Mouse (Mus musculus): ENCODE measurements at regions not wholly inside any gene's neighbourhood (a gene's known extent, or its start where the extent isn't known, plus 50 kb on each side); places are given as distances from the start of the nearest gene placed in this dataset.

- H3K27me3 ChIP-seq (ENCODE audit: control insufficient read depth, insufficient read depth, low read length), result no peaks in the 10 kb centered on the region
- H3K4me2 ChIP-seq (ENCODE audit: low read depth, low read length), result no peak overlapping the region
- ATAC-seq (replicated peaks; ENCODE audit: extremely low read depth, insufficient read depth, low FRiP score), result no peak
Measured at GRCm38 (mm10) chr12:39047126-39047525, 267.9 kb downstream of the Etv1 start.

GRCm38 (mm10) chr12:39048441-39048840 lies 269.3 kb downstream of the Etv1 start:
- no peak overlapping the region for H3K9ac ChIP-seq (ENCODE audit: low read length)
- no peaks in the 10 kb centered on the region for H3K27me3 ChIP-seq (ENCODE audit: control insufficient read depth, insufficient read depth, low read length)
- H3K4me2 ChIP-seq (ENCODE audit: low read depth, low read length), result no peak overlapping the region
- H3K27ac ChIP-seq (ENCODE audit: low read length), result no peak overlapping the region
- H3K36me3 ChIP-seq (ENCODE audit: control insufficient read depth, insufficient read depth), result no peaks in the 10 kb centered on the region
- no peaks in the 10 kb centered on the region for H3K4me1 ChIP-seq (ENCODE audit: control insufficient read depth, insufficient read depth, low read length)
- H3K4me3 ChIP-seq (ENCODE audit: low read length), result no peak overlapping the region
- 61% methylated on average over 6 of the region's 6 CpGs for WGBS
- no peaks in the 10 kb centered on the region for H3K9me3 ChIP-seq (replicated peaks; ENCODE audit: control insufficient read depth, low read length)
- no peak for ATAC-seq (replicated peaks; ENCODE audit: extremely low read depth, insufficient read depth, low FRiP score)

More at GRCm38 (mm10) chr12:39047126-39047525, 267.9 kb downstream of the Etv1 start:
- Histone ChIP-seq H3K27ac (ENCODE audit: low read length) (no peak overlapping the region), H3K4me1 (ENCODE audit: control insufficient read depth, insufficient read depth, low read length) (no peaks in the 10 kb centered on the region), H3K9ac (ENCODE audit: low read length) (no peak overlapping the region), H3K4me3 (ENCODE audit: low read length) (no peak overlapping the region), H3K9me3 (replicated peaks; ENCODE audit: control insufficient read depth, low read length) (no peaks in the 10 kb centered on the region), H3K36me3 (ENCODE audit: control insufficient read depth, insufficient read depth) (no peaks in the 10 kb centered on the region)

- no peak overlapping the region for H3K9ac ChIP-seq (ENCODE audit: low read length)
- H3K27ac ChIP-seq (ENCODE audit: low read length), result no peak overlapping the region
- ATAC-seq (replicated peaks; ENCODE audit: extremely low read depth, insufficient read depth, low FRiP score), result no peak
- no peak overlapping the region for H3K4me2 ChIP-seq (ENCODE audit: low read depth, low read length)
- H3K9me3 ChIP-seq (replicated peaks; ENCODE audit: control insufficient read depth, low read length), result no peaks in the 10 kb centered on the region
- no peaks in the 10 kb centered on the region for H3K27me3 ChIP-seq (ENCODE audit: control insufficient read depth, insufficient read depth, low read length)
- no peaks in the 10 kb centered on the region for H3K36me3 ChIP-seq (ENCODE audit: control insufficient read depth, insufficient read depth)
- no peaks in the 10 kb centered on the region for H3K4me1 ChIP-seq (ENCODE audit: control insufficient read depth, insufficient read depth, low read length)
- H3K4me3 ChIP-seq (ENCODE audit: low read length), result no peak overlapping the region
- WGBS, result 66% methylated on average over 1 of the region's 1 CpGs
Measured at GRCm38 (mm10) chr12:39048958-39049357, 269.8 kb downstream of the Etv1 start.

- 74% methylated on average over 4 of the region's 4 CpGs for WGBS
- Histone ChIP-seq H3K27me3 (ENCODE audit: control insufficient read depth, insufficient read depth, low read length) (no peaks in the 10 kb centered on the region), H3K9ac (ENCODE audit: low read length) (no peak overlapping the region), H3K4me3 (ENCODE audit: low read length) (no peak overlapping the region), H3K4me2 (ENCODE audit: low read depth, low read length) (no peak overlapping the region), H3K27ac (ENCODE audit: low read length) (no peak overlapping the region), H3K9me3 (replicated peaks; ENCODE audit: control insufficient read depth, low read length) (no peaks in the 10 kb centered on the region), H3K36me3 (ENCODE audit: control insufficient read depth, insufficient read depth) (no peaks in the 10 kb centered on the region), H3K4me1 (ENCODE audit: control insufficient read depth, insufficient read depth, low read length) (no peaks in the 10 kb centered on the region)
- ATAC-seq (replicated peaks; ENCODE audit: extremely low read depth, insufficient read depth, low FRiP score), result no peak
Measured at GRCm38 (mm10) chr12:39070331-39071045, 291.3 kb downstream of the Etv1 start.

- no peaks in the 10 kb centered on the region for H3K36me3 ChIP-seq (ENCODE audit: control insufficient read depth, insufficient read depth)
- no peak for ATAC-seq (replicated peaks; ENCODE audit: extremely low read depth, insufficient read depth, low FRiP score)
- WGBS, result 85% methylated on average over 15 of the region's 15 CpGs
- no peak overlapping the region for H3K4me3 ChIP-seq (ENCODE audit: low read length)
- no peaks in the 10 kb centered on the region for H3K9me3 ChIP-seq (replicated peaks; ENCODE audit: control insufficient read depth, low read length)
- H3K27ac ChIP-seq (ENCODE audit: low read length), result no peak overlapping the region
- no peaks in the 10 kb centered on the region for H3K27me3 ChIP-seq (ENCODE audit: control insufficient read depth, insufficient read depth, low read length)
- H3K9ac ChIP-seq (ENCODE audit: low read length), result no peak overlapping the region
- H3K4me1 ChIP-seq (ENCODE audit: control insufficient read depth, insufficient read depth, low read length), result no peaks in the 10 kb centered on the region
- no peak overlapping the region for H3K4me2 ChIP-seq (ENCODE audit: low read depth, low read length)
Measured at GRCm38 (mm10) chr12:39073289-39074022, 294.3 kb downstream of the Etv1 start.

- Histone ChIP-seq H3K36me3 (ENCODE audit: control insufficient read depth, insufficient read depth) (no peaks in the 10 kb centered on the region), H3K9me3 (replicated peaks; ENCODE audit: control insufficient read depth, low read length) (no peaks in the 10 kb centered on the region), H3K4me3 (ENCODE audit: low read length) (no peak overlapping the region), H3K27ac (ENCODE audit: low read length) (no peak overlapping the region), H3K4me2 (ENCODE audit: low read depth, low read length) (no peak overlapping the region), H3K4me1 (ENCODE audit: control insufficient read depth, insufficient read depth, low read length) (no peaks in the 10 kb centered on the region), H3K9ac (ENCODE audit: low read length) (no peak overlapping the region), H3K27me3 (ENCODE audit: control insufficient read depth, insufficient read depth, low read length) (no peaks in the 10 kb centered on the region)
- ATAC-seq (replicated peaks; ENCODE audit: extremely low read depth, insufficient read depth, low FRiP score), result no peak
- 84% methylated on average over 4 of the region's 4 CpGs for WGBS
Measured at GRCm38 (mm10) chr12:39086285-39086684, 307.1 kb downstream of the Etv1 start.

GRCm38 (mm10) chr12:39094638-39095230 lies 315.6 kb downstream of the Etv1 start:
- H3K36me3 ChIP-seq (ENCODE audit: control insufficient read depth, insufficient read depth), result no peaks in the 10 kb centered on the region
- H3K27me3 ChIP-seq (ENCODE audit: control insufficient read depth, insufficient read depth, low read length), result no peaks in the 10 kb centered on the region
- 18% methylated on average over 5 of the region's 5 CpGs for WGBS
- no peaks in the 10 kb centered on the region for H3K4me1 ChIP-seq (ENCODE audit: control insufficient read depth, insufficient read depth, low read length)
- no peak overlapping the region for H3K4me3 ChIP-seq (ENCODE audit: low read length)
- no peak for ATAC-seq (replicated peaks; ENCODE audit: extremely low read depth, insufficient read depth, low FRiP score)
- no peaks in the 10 kb centered on the region for H3K9me3 ChIP-seq (replicated peaks; ENCODE audit: control insufficient read depth, low read length)
- H3K9ac ChIP-seq (ENCODE audit: low read length), result no peak overlapping the region
- H3K4me2 ChIP-seq (ENCODE audit: low read depth, low read length), result no peak overlapping the region
- no peak overlapping the region for H3K27ac ChIP-seq (ENCODE audit: low read length)

GRCm38 (mm10) chr12:39123391-39124095 lies 344.4 kb downstream of the Etv1 start:
- no peaks in the 10 kb centered on the region for H3K9me3 ChIP-seq (replicated peaks; ENCODE audit: control insufficient read depth, low read length)
- H3K27me3 ChIP-seq (ENCODE audit: control insufficient read depth, insufficient read depth, low read length), result no peaks in the 10 kb centered on the region
- no peak overlapping the region for H3K4me3 ChIP-seq (ENCODE audit: low read length)
- no peaks in the 10 kb centered on the region for H3K4me1 ChIP-seq (ENCODE audit: control insufficient read depth, insufficient read depth, low read length)
- no peak overlapping the region for H3K27ac ChIP-seq (ENCODE audit: low read length)
- no peak overlapping the region for H3K4me2 ChIP-seq (ENCODE audit: low read depth, low read length)
- ATAC-seq (replicated peaks; ENCODE audit: extremely low read depth, insufficient read depth, low FRiP score), result no peak
- no peak overlapping the region for H3K9ac ChIP-seq (ENCODE audit: low read length)
- 50% methylated on average over 3 of the region's 3 CpGs for WGBS
- H3K36me3 ChIP-seq (ENCODE audit: control insufficient read depth, insufficient read depth), result no peaks in the 10 kb centered on the region

GRCm38 (mm10) chr12:39154689-39155088 lies 375.5 kb downstream of the Etv1 start:
- H3K4me1 ChIP-seq (ENCODE audit: control insufficient read depth, insufficient read depth, low read length), result peaks cover 3% of the 10 kb centered on the region; the same call in 1 of the 2 replicates
- H3K4me3 ChIP-seq (ENCODE audit: low read length), result no peak overlapping the region

More at GRCm38 (mm10) chr12:39154689-39155088, 375.5 kb downstream of the Etv1 start:
- Histone ChIP-seq H3K9ac (ENCODE audit: low read length) (no peak overlapping the region), H3K36me3 (ENCODE audit: control insufficient read depth, insufficient read depth) (no peaks in the 10 kb centered on the region), H3K27me3 (ENCODE audit: control insufficient read depth, insufficient read depth, low read length) (no peaks in the 10 kb centered on the region), H3K4me2 (ENCODE audit: low read depth, low read length) (no peak overlapping the region), H3K9me3 (replicated peaks; ENCODE audit: control insufficient read depth, low read length) (no peaks in the 10 kb centered on the region), H3K27ac (ENCODE audit: low read length) (no peak overlapping the region)
- ATAC-seq (replicated peaks; ENCODE audit: extremely low read depth, insufficient read depth, low FRiP score), result no peak
- WGBS, result 84% methylated on average over 6 of the region's 6 CpGs

Measured in heart, embryonic 16.5 days (tissue).